ENCODE assay signal across 15 mouse cellular contexts in the genomic region with DNA sequence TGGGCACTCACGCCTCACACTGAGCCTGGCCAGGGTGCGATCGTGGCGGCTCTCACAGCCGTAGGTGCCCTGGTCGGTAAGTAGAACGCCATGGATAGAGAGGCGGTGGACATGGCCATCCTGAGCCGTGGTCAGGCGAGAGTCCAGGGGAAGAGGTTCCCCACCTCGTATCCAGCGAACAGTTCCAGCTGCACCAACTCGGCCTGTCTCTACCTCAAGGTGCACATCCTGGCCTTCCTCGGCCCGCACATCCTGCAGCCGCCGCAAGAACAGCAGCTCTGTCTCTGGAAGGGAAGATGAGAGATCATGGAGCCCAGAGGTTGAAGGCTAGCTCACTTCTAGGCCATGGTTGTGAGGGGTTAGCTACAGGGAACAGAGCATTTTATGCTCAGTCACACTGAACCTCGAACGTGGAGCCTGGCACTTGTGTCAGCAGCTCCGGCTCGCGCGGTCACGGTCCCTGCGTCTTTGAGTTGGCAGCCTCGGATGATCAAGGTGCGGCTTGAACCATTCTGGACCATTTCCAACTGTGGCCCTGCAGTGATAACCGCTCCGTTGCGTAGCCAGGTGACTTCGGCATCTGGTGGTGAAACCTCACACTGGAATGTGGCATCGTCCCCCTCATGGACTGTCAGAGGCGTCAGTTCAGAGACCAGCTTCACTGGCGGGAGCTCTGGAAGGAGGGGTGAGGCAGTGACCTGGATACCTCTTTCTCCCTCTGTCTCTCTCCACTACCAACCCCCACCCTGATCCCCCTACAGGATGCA. TPM values are rescaled to one million over a fixed set of nuclear protein-coding genes. Genes with fewer than 3 reads are reported as not detected.
"Had no signal": no experiment of that assay in that cellular context is flagged by ENCODE, and none has a peak within 500 bp of the region (broad histone marks: within the 10 kb centered on the region; RNA-seq: fewer than 3 reads in every experiment).

No protein-coding gene starts in this region.

- H3K27ac ChIP-seq: kidney, embryonic 15.5 days; left cerebral cortex, adult 2 months; liver, embryonic 13.5 days had no signal

- H3K9me3 ChIP-seq: kidney, embryonic 15.5 days; liver, embryonic 13.5 days had no signal

- H3K36me3 ChIP-seq: liver, embryonic 13.5 days had no signal

- DNase-seq: kidney, postnatal 14 days; layer of hippocampus, postnatal 36 days; liver, embryonic 13.5 days; lung, adult 2 months; lung, postnatal 14 days; lung, postnatal 4 days; midbrain, embryonic 14.5 days; thymus, adult 18-20 months; thymus, postnatal 36 days had no signal

- H3K4me3 ChIP-seq: kidney, embryonic 15.5 days; left cerebral cortex, adult 2 months; liver, embryonic 13.5 days had no signal

- H3K4me2 ChIP-seq: kidney, embryonic 15.5 days; liver, embryonic 13.5 days; midbrain, embryonic 11.5 days had no signal

- H3K9ac ChIP-seq: kidney, embryonic 15.5 days; liver, embryonic 13.5 days had no signal

RNA-seq across cellular contexts. Expression of a gene that starts 11.6 kb away (rescaled TPM):
- total RNA-seq: megakaryocyte progenitor cell, adult 5-6 weeks; megakaryocyte-erythroid progenitor cell, adult 5-6 weeks had no signal

RNA-seq across cellular contexts. Expression of a gene that starts 15.9 kb away (rescaled TPM):
- total RNA-seq: liver, adult 2 months; megakaryocyte progenitor cell, adult 5-6 weeks had no signal
